21 mouse cellular contexts compared by ENCODE assay signal in genomic region chr4:115905701-115906100, GRCm38 (mm10). TPM values are rescaled to one million over a fixed set of nuclear protein-coding genes. Genes with fewer than 3 reads are reported as not detected.
A peak's percentile ranks its signal among the peaks of the same experiment; 100 is the strongest.
DNase-seq lines count a peak whose midpoint lies in the region; ATAC-seq and TF ChIP-seq lines count a peak whose summit lies in the region.
"Had no signal": no experiment of that assay in that cellular context is flagged by ENCODE, and none has a peak within 500 bp of the region (broad histone marks: within the 10 kb centered on the region; RNA-seq: fewer than 3 reads in every experiment).

No protein-coding gene starts in this region.

- H3K27ac ChIP-seq in neural tube, embryonic 15.5 days (replicated peaks): no peak overlapping the region
- H3K27ac ChIP-seq in neural tube, embryonic 11.5 days (ENCODE audit: low read depth, low read length): no peak overlapping the region
- H3K27ac ChIP-seq in layer of hippocampus, adult 2 months: no peak overlapping the region
- H3K27ac ChIP-seq: gastrocnemius, adult 2 months; heart, adult 2 months; limb, embryonic 13.5 days had no signal

- WGBS in neural tube, embryonic 15.5 days: 4% methylated on average over 7 of the region's 7 CpGs
- 3% methylated on average over 7 of the region's 7 CpGs for WGBS in neural tube, embryonic 11.5 days

- no peak overlapping the region for H3K4me3 ChIP-seq in neural tube, embryonic 15.5 days (replicated peaks)
- no peak overlapping the region for H3K4me3 ChIP-seq in neural tube, embryonic 11.5 days (ENCODE audit: low read depth, low read length)
- H3K4me3 ChIP-seq in layer of hippocampus, adult 2 months: no peak overlapping the region
- H3K4me3 ChIP-seq: gastrocnemius, adult 2 months; heart, adult 2 months; limb, embryonic 13.5 days had no signal

- ATAC-seq in neural tube, embryonic 15.5 days (ENCODE audit: low FRiP score): no peak
- peak; percentile 68 for ATAC-seq in neural tube, embryonic 11.5 days (ENCODE audit: insufficient read depth, low FRiP score, low TSS enrichment)
- ATAC-seq: forebrain, postnatal 0 days had no signal

- DNase-seq in cerebellum, postnatal 10 days: peak; percentile 82 to 86
- no peak for DNase-seq in cerebellum, postnatal 36 days
- DNase-seq in neural tube, embryonic 10.5 days (ENCODE audit: extremely low spot score, low spot score): peak; percentile 17
- peak; percentile 57 for DNase-seq in neural tube, embryonic 11.5 days (ENCODE audit: low spot score)
- DNase-seq in layer of hippocampus, adult 2 months (ENCODE audit: low spot score in 2 of 2): no peak
- no peak for DNase-seq in gastrocnemius, postnatal 14 days
- no peak for DNase-seq in B cell, adult 2 months
- DNase-seq: adrenal gland, postnatal 25 days; forebrain, postnatal 0 days; gastrocnemius, adult 2 months; heart, adult 2 months; lung, postnatal 36 days; right cerebral cortex, postnatal 25 days had no signal

- TF ChIP-seq CTCF in layer of hippocampus, adult 2 months (conservative IDR thresholded peaks at IDR 0.05): no peak

- peaks cover 84% of the 10 kb centered on the region for H3K27me3 ChIP-seq in neural tube, embryonic 15.5 days (replicated peaks)
- peaks cover 63% of the 10 kb centered on the region for H3K27me3 ChIP-seq in neural tube, embryonic 11.5 days (ENCODE audit: control insufficient read depth, insufficient read depth, low read length)

- H3K36me3 ChIP-seq in neural tube, embryonic 15.5 days: no peaks in the 10 kb centered on the region
- H3K36me3 ChIP-seq in neural tube, embryonic 11.5 days (ENCODE audit: control insufficient read depth, insufficient read depth, low read length): no peaks in the 10 kb centered on the region
- H3K36me3 ChIP-seq: limb, embryonic 13.5 days had no signal

- intact Hi-C loops in gastrocnemius, postnatal 14 days (cut with DNase I; ENCODE audit: low total_unique reads): loop anchor here (2.0 kb wide), 1 partner anchor 71 kb away; no protein-coding TSS in a partner anchor

- no peak overlapping the region for H3K4me2 ChIP-seq in neural tube, embryonic 15.5 days
- H3K4me2 ChIP-seq in neural tube, embryonic 11.5 days (ENCODE audit: low read depth): no peak overlapping the region
- H3K4me2 ChIP-seq: limb, embryonic 13.5 days had no signal

- H3K9me3 ChIP-seq in neural tube, embryonic 15.5 days (replicated peaks): no peaks in the 10 kb centered on the region
- no peaks in the 10 kb centered on the region for H3K9me3 ChIP-seq in neural tube, embryonic 11.5 days (ENCODE audit: control insufficient read depth, low read length)
- H3K9me3 ChIP-seq: limb, embryonic 13.5 days had no signal

- H3K9ac ChIP-seq in neural tube, embryonic 15.5 days (replicated peaks): no peak overlapping the region
- no peak overlapping the region for H3K9ac ChIP-seq in neural tube, embryonic 11.5 days (ENCODE audit: low read length)
- H3K9ac ChIP-seq: forebrain, postnatal 0 days; limb, embryonic 13.5 days had no signal

- H3K4me1 ChIP-seq in neural tube, embryonic 15.5 days: peaks cover 7% of the 10 kb centered on the region
- peaks cover 14% of the 10 kb centered on the region for H3K4me1 ChIP-seq in neural tube, embryonic 11.5 days (ENCODE audit: control insufficient read depth, insufficient read depth, low read length)

RNA-seq across cellular contexts. Expression of gene 6430628N08Rik, which starts 15.2 kb away (rescaled TPM):
- polyA plus RNA-seq in neural tube, embryonic 15.5 days (2015; fragmentation: Nextera tagmentation; extraction: Ambion mirVana): 1.2 and 1.3 TPM in 2 replicates
- polyA plus RNA-seq in neural tube, embryonic 11.5 days (2014; fragmentation: Nextera tagmentation; extraction: Ambion mirVana): not detected in 2 replicates
- total RNA-seq in layer of hippocampus, adult 2 months (2021): not detected
- total RNA-seq in gastrocnemius, postnatal 14 days (2021): not detected
- total RNA-seq: adrenal gland, postnatal 25 days; CH12.LX; gastrocnemius, adult 2 months; heart, adult 2 months; monocyte, adult 5-6 weeks had no signal
- polyA plus RNA-seq: heart, adult 2 months; heart, postnatal 0 days; large intestine, adult 2 months; limb, embryonic 13.5 days; liver, embryonic 16.5 days had no signal

RNA-seq across cellular contexts. Expression of gene Kncn, which starts 21.5 kb away (rescaled TPM):
- polyA plus RNA-seq in neural tube, embryonic 15.5 days (2015; fragmentation: Nextera tagmentation; extraction: Ambion mirVana): 0.12 and 0.19 TPM in 2 replicates
- polyA plus RNA-seq in neural tube, embryonic 11.5 days (2014; fragmentation: Nextera tagmentation; extraction: Ambion mirVana): not detected in 2 replicates
- under 1 TPM; 0.41 to 0.42 TPM for total RNA-seq in layer of hippocampus, adult 2 months (2021)
- total RNA-seq in gastrocnemius, postnatal 14 days (2021): not detected
- total RNA-seq: adrenal gland, postnatal 25 days; CH12.LX; gastrocnemius, adult 2 months; heart, adult 2 months; monocyte, adult 5-6 weeks had no signal
- polyA plus RNA-seq: heart, adult 2 months; heart, postnatal 0 days; large intestine, adult 2 months; limb, embryonic 13.5 days; liver, embryonic 16.5 days had no signal

RNA-seq across cellular contexts. Expression of gene Dmbx1, which starts 34.0 kb away (rescaled TPM):
- polyA plus RNA-seq in neural tube, embryonic 15.5 days (2015; fragmentation: Nextera tagmentation; extraction: Ambion mirVana): 1.2 and 2.1 TPM in 2 replicates
- 0.38 and 0.77 TPM in 2 replicates for polyA plus RNA-seq in neural tube, embryonic 11.5 days (2014; fragmentation: Nextera tagmentation; extraction: Ambion mirVana)
- total RNA-seq in layer of hippocampus, adult 2 months (2021): not detected
- not detected for total RNA-seq in gastrocnemius, postnatal 14 days (2021)
- total RNA-seq: adrenal gland, postnatal 25 days; CH12.LX; forebrain, postnatal 0 days; gastrocnemius, adult 2 months; heart, adult 2 months; left cerebral cortex, adult 18-20 months; monocyte, adult 5-6 weeks had no signal
- polyA plus RNA-seq: heart, adult 2 months; heart, postnatal 0 days; large intestine, adult 2 months; limb, embryonic 13.5 days; liver, embryonic 16.5 days had no signal

Comparison
In these comparisons a context has a peak if more than half of its experiments do, and no peak if none do; other contexts are left out.
1. DNase-seq: peak in cerebellum, postnatal 10 days (2 of 2), neural tube, embryonic 10.5 days (single experiment) and neural tube, embryonic 11.5 days (single experiment); none in cerebellum, postnatal 36 days (0 of 2), layer of hippocampus, adult 2 months (0 of 2), gastrocnemius, postnatal 14 days (single experiment) and B cell, adult 2 months (0 of 2).